Mouse (Mus musculus) MEL (cell line): Measurements from ENCODE around the gene Spi1.

Experiments used
- CHD1 ChIP-seq: IDR thresholded peaks from 2 replicates; pipeline ENCODE4 v1.6.1; 2012; ENCODE audit warnings: low read depth, mild to moderate bottlenecking, inconsistent platforms, low read length, improper control_type of control experiment
- CTCF ChIP-seq, 3 experiments: IDR thresholded peaks in 2 of 3; conservative IDR thresholded peaks in 1 of 3; 2 replicates each; pipeline ENCODE4 v1.5.1; 2011 to 2012; ENCODE audit warnings: low read length in 3 of 3, low read depth in 2 of 3, mild to moderate bottlenecking in 2 of 3, improper control_type of control experiment in 1 of 3, inconsistent platforms in 1 of 3, mixed read lengths in 1 of 3, moderate library complexity in 1 of 3; ENCODE audit not compliant: control insufficient read depth in 1 of 3, insufficient read depth in 1 of 3, poor library complexity in 1 of 3, severe bottlenecking in 1 of 3
- ELF1 ChIP-seq: IDR thresholded peaks from 2 replicates; pipeline ENCODE4 v1.6.1; 2014; ENCODE audit warnings: low read depth, mild to moderate bottlenecking, inconsistent platforms, low read length, improper control_type of control experiment, moderate library complexity
- ETS1 ChIP-seq: IDR thresholded peaks from 2 replicates; pipeline ENCODE4 v1.6.1; 2012; ENCODE audit warnings: low read depth, mild to moderate bottlenecking, inconsistent platforms, low read length, improper control_type of control experiment, moderate library complexity
- GATA1 ChIP-seq: IDR thresholded peaks from 2 replicates; pipeline ENCODE4 v1.6.1; 2011; ENCODE audit warnings: low read depth, low read length, improper control_type of control experiment
- NELFE ChIP-seq: IDR thresholded peaks from 2 replicates; pipeline ENCODE4 v1.6.1; 2011; ENCODE audit warnings: low read depth, low read length, improper control_type of control experiment
- NRF1 ChIP-seq: IDR thresholded peaks from 2 replicates; pipeline ENCODE4 v1.6.1; 2014; ENCODE audit warnings: low read depth, mild to moderate bottlenecking, inconsistent platforms, low read length, improper control_type of control experiment, moderate library complexity; ENCODE audit not compliant: poor library complexity, insufficient read depth, severe bottlenecking
- POLR2A ChIP-seq, 2 experiments: IDR thresholded peaks; 2 replicates each; pipeline ENCODE4 v1.6.1; 2011 to 2012; ENCODE audit warnings: low read length in 2 of 2, mild to moderate bottlenecking in 2 of 2, control low read depth in 1 of 2, improper control_type of control experiment in 1 of 2, low read depth in 1 of 2, moderate library complexity in 1 of 2; ENCODE audit not compliant: control insufficient read depth in 1 of 2, insufficient read depth in 1 of 2, poor library complexity in 1 of 2
- TAL1 ChIP-seq: IDR thresholded peaks from 2 replicates; pipeline ENCODE4 v1.6.1; 2012; ENCODE audit warnings: mild to moderate bottlenecking, inconsistent platforms, low read length, moderate library complexity, mixed read lengths
- TCF12 ChIP-seq: IDR thresholded peaks from 2 replicates; pipeline ENCODE4 v1.6.1; 2014; ENCODE audit warnings: low read depth, mild to moderate bottlenecking, inconsistent platforms, low read length, improper control_type of control experiment, moderate library complexity
- USF1 ChIP-seq: IDR thresholded peaks from 2 replicates; pipeline ENCODE4 v1.6.1; 2014; ENCODE audit warnings: low read depth, mild to moderate bottlenecking, inconsistent platforms, low read length, improper control_type of control experiment, moderate library complexity
- USF2 ChIP-seq, 2 experiments: IDR thresholded peaks; 2 replicates each; pipeline ENCODE4 v1.6.1; 2011 to 2012; ENCODE audit warnings: improper control_type of control experiment in 2 of 2, low read length in 2 of 2, borderline replicate concordance in 1 of 2, inconsistent platforms in 1 of 2, low read depth in 1 of 2, mild to moderate bottlenecking in 1 of 2; ENCODE audit not compliant: insufficient read depth in 1 of 2
- ZC3H11A ChIP-seq: IDR thresholded peaks from 2 replicates; pipeline ENCODE4 v1.6.1; 2012; ENCODE audit warnings: low read depth, mild to moderate bottlenecking, inconsistent platforms, low read length, improper control_type of control experiment
- ZNF384 ChIP-seq: IDR thresholded peaks from 2 replicates; pipeline ENCODE4 v1.6.1; 2012; ENCODE audit warnings: low read depth, mild to moderate bottlenecking, inconsistent platforms, low read length, improper control_type of control experiment

DNA sequence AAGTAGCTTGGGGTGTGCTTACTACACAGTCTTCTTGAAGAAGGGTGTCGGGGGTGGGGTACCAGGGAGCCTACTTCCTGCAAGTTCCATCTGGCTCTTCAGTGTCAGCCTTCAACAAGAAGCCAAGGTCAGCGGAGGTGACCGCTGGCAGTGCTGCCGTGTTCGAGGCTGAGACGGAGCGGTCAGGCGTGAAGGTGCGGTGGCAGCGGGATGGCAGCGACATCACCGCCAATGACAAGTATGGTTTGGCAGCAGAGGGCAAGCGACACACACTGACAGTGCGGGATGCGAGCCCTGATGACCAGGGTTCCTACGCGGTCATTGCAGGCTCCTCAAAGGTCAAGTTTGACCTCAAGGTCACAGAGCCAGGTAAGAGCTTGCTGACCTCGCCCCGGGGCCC, 36.9 kb downstream of the Spi1 start:
- TF ChIP-seq ZNF384: no peak
- TF ChIP-seq CTCF (IDR thresholded peaks at IDR 0.05 in 2 of 3, conservative IDR thresholded peaks at IDR 0.05 in 1 of 3; ENCODE audit: control insufficient read depth in 1 of 3, insufficient read depth in 1 of 3, low read depth in 2 of 3, low read length in 3 of 3, poor library complexity in 1 of 3, severe bottlenecking in 1 of 3): no peak
- no peak for TF ChIP-seq TCF12
- TF ChIP-seq ELF1: no peak
- no peak for TF ChIP-seq POLR2A (IDR thresholded peaks at IDR 0.05; ENCODE audit: control insufficient read depth in 1 of 2, insufficient read depth in 1 of 2, low read depth in 1 of 2, low read length in 2 of 2, poor library complexity in 1 of 2)
- no peak for TF ChIP-seq NELFE
- no peak for TF ChIP-seq GATA1
- no peak for TF ChIP-seq TAL1
- TF ChIP-seq USF1: no peak
- no peak for TF ChIP-seq ETS1
- TF ChIP-seq USF2 (IDR thresholded peaks at IDR 0.05; ENCODE audit: borderline replicate concordance in 1 of 2, insufficient read depth in 1 of 2, low read depth in 1 of 2, low read length in 2 of 2): no peak
- no peak for TF ChIP-seq NRF1
- no peak for TF ChIP-seq CHD1
- TF ChIP-seq ZC3H11A: no peak
